Mouse (Mus musculus) heart, embryonic 13.5 days (tissue): ENCODE measurements around the gene Elk1. TPM values are rescaled to one million over a fixed set of nuclear protein-coding genes. Genes with fewer than 3 reads are reported as not detected.
A peak's percentile ranks its signal among the peaks of the same experiment; 100 is the strongest.

ENCODE experiments used
- ATAC-seq: fragments of 200-750 bp; cut with Nextera tagmentation; 2 replicates; pipeline ENCODE4 v1.8.0; 2017; ENCODE audit warnings: moderate TSS enrichment; ENCODE audit not compliant: insufficient number of reproducible peaks, low FRiP score, low TSS enrichment; ENCODE audit errors: extremely low read depth
- H3K27ac ChIP-seq: fragments of 300-500 bp; sonication (generic); replicated peaks from 2 replicates; pipeline ENCODE4 v1.5.1; 2015; ENCODE audit warnings: moderate library complexity, mild to moderate bottlenecking, inconsistent platforms
- H3K27me3 ChIP-seq: fragments of 300-500 bp; sonication (generic); replicated peaks from 2 replicates; pipeline ENCODE4 v1.6.1; 2015; ENCODE audit warnings: mild to moderate bottlenecking, inconsistent platforms
- H3K36me3 ChIP-seq: fragments of 300-500 bp; sonication (generic); 2 replicates; pipeline ENCODE4 v1.6.1; 2015; ENCODE audit warnings: mild to moderate bottlenecking, inconsistent platforms
- H3K4me1 ChIP-seq: fragments of 300-500 bp; sonication (generic); 2 replicates; pipeline ENCODE4 v1.6.1; 2015; ENCODE audit warnings: inconsistent platforms
- H3K4me2 ChIP-seq: fragments of 300-500 bp; sonication (generic); 2 replicates; pipeline ENCODE4 v1.6.1; 2015; ENCODE audit warnings: inconsistent platforms, mild to moderate bottlenecking, moderate library complexity
- H3K4me3 ChIP-seq: fragments of 300-500 bp; sonication (generic); 2 replicates; pipeline ENCODE4 v1.5.1; 2015; ENCODE audit warnings: moderate library complexity, mild to moderate bottlenecking, inconsistent platforms
- H3K9ac ChIP-seq: fragments of 300-500 bp; sonication (generic); 2 replicates; pipeline ENCODE4 v1.6.1; 2015; ENCODE audit warnings: inconsistent platforms, mild to moderate bottlenecking, moderate library complexity
- H3K9me3 ChIP-seq: fragments of 300-500 bp; sonication (generic); 2 replicates; pipeline ENCODE4 v1.6.1; 2016; ENCODE audit warnings: inconsistent platforms
- WGBS: fragments of 180-500 bp; shearing (Covaris S2); methylation state at CpG from one replicate; pipeline ENCODE4 v1.1.7; 2015; ENCODE audit warnings: mixed read lengths; 5-methylcytosine and 5-hydroxymethylcytosine counted together
- polyA plus RNA-seq: library from polyadenylated mRNA; unstranded; fragments of >200 nt; fragmentation: Nextera tagmentation; extraction: Ambion mirVana; gene quantifications from 2 replicates; pipeline ENCODE4 v1.2.1, GENCODE M21; 2015

Elk1 gene
- polyA plus RNA-seq, 1 experiment from 2014 or later = 9.9 TPM

DNA sequence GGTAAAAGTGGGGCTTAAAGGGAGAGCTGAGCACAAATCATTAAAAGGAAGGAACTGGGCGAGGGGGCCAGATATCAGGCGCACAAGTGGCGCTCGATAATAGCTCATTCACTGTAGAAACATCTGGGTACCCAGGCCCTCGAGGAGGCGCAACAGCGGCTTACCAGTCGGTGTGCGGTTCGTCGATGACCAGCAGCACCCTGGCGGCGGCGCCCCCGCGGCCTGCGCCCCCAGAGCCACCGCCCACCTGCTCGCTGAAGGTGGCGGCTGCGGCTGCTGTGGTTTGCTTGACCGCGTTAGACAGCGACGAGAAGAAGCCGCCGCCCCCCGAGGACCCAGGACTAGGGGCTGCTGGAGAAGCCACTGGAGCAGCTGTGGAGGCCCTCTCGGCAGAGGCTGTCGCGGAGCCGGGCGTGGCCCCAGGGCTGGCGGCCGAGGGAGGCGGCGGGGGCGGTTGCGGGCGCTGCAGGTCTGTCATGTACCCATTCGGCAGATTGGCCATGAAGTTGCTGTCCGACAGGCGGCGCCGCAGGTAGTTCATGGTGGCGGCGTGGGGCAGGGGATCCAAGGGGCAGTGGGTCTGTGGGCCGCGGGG, 30.1 kb downstream of the Elk1 start:
- Histone ChIP-seq H3K9me3 (no peaks in the 10 kb centered on the region), H3K36me3 (0 out of 2 replicates have a peak, but pooled peaks cover 3% of the 10 kb centered on the region), H3K9ac (peak overlapping the region; percentile 2), H3K4me3 (peak overlapping the region; percentile 45), H3K27me3 (peaks cover 25% of the 10 kb centered on the region), H3K27ac (no peak overlapping the region), H3K4me1 (0 out of 2 replicates have a peak, but pooled peaks cover 4% of the 10 kb centered on the region), H3K4me2 (peak overlapping the region; percentile 70)
- 12% methylated on average over 44 of the region's 49 CpGs for WGBS
- peak; percentile 31; the same call in 1 of the 2 replicates for ATAC-seq

DNA sequence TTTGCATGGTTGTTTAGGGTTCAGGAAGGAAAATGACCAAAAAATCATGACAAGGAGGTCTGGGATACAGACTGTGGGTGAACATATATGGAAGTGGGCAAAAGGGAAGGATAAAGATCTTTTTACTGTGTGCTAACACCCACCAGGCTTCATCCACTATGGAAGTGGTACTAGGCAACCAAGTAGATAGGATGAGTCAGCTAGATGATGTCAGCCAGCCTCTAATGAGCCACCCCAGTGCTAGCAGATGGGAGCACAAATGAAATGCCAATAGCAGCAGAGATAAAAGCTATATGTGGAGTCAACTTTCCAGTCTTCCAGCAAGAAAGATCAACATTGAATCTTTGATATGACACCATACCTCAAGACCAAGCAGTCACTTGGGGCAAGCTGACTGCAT, 35.3 kb downstream of the Elk1 start:
- H3K9ac ChIP-seq = no peak overlapping the region
- no peaks in the 10 kb centered on the region for H3K9me3 ChIP-seq
- no peak overlapping the region for H3K4me2 ChIP-seq
- ATAC-seq = no peak
- H3K27ac ChIP-seq = no peak overlapping the region
- no peaks in the 10 kb centered on the region for H3K4me1 ChIP-seq
- no peaks in the 10 kb centered on the region for H3K36me3 ChIP-seq
- peaks cover 17% of the 10 kb centered on the region for H3K27me3 ChIP-seq
- no peak overlapping the region for H3K4me3 ChIP-seq

DNA sequence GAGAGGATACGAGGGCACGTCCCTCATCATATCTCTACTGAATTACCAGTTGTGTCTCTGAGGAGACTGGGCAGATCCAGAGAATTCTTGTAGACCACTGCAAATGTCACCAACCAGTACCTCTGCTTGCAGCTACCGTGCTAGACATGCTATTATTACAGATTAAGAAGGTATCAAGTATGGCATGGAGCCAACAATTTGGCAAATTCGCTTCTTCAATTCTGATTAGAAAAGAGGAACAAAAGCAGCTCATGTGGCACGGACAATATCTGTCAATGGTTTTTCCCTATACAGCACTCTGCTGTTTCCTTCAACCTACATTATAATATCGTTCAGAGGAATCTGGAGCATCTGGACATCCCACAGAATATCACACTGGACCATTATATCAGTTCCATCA, 36.7 kb downstream of the Elk1 start:
- no peak overlapping the region for H3K9ac ChIP-seq
- no peak overlapping the region for H3K4me3 ChIP-seq
- H3K4me2 ChIP-seq = no peak overlapping the region
- H3K36me3 ChIP-seq = no peaks in the 10 kb centered on the region
- H3K4me1 ChIP-seq = no peaks in the 10 kb centered on the region
- H3K27ac ChIP-seq = no peak overlapping the region
- H3K27me3 ChIP-seq = peaks cover 4% of the 10 kb centered on the region; the same call in 1 of the 2 replicates
- ATAC-seq = no peak
- 71% methylated on average over 6 of the region's 6 CpGs for WGBS
- H3K9me3 ChIP-seq = no peaks in the 10 kb centered on the region

DNA sequence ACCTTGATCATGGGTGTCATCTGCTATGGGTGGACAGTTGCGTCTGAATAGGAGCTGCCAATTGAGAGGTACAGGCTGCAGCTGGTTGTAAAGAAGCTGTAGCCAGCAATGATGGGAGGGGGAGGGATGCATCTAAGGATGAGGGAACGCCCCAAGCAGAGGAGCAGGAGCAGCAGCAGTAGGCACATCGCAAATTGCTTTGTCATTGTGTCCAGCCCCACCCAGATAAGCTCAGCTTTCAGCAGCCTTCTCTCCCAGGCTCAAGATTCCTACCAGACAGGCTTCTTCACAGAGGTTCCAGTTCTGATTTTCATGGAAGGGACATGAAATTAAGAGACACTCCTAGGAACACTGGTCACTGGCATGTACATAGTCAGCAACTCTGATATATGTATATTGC, 40.3 kb downstream of the Elk1 start:
- Histone ChIP-seq H3K4me1 (no peaks in the 10 kb centered on the region), H3K4me3 (no peak overlapping the region), H3K36me3 (no peaks in the 10 kb centered on the region), H3K27ac (no peak overlapping the region), H3K27me3 (no peaks in the 10 kb centered on the region), H3K9ac (no peak overlapping the region), H3K9me3 (no peaks in the 10 kb centered on the region), H3K4me2 (no peak overlapping the region)
- WGBS = 25% methylated on average over 3 of the region's 3 CpGs
- no peak for ATAC-seq

Other genes with a start within 250 kb of the Elk1 start
- 34.9 and 36.1 TPM in 2 replicates for gene Usp11, start 246.7 kb downstream of the Elk1 start, polyA plus RNA-seq
- 90.5 and 108 TPM in 2 replicates for gene Araf, start 152.8 kb downstream of the Elk1 start, polyA plus RNA-seq
- 32.4 and 35.9 TPM in 2 replicates for gene Timp1, start 80.4 kb downstream of the Elk1 start, polyA plus RNA-seq
- 0.05 and 0.15 TPM in 2 replicates for gene Syn1, start 29.6 kb downstream of the Elk1 start, polyA plus RNA-seq
- 2.5 and 3.8 TPM in 2 replicates for gene Cfp, start 19.1 kb downstream of the Elk1 start, polyA plus RNA-seq
- gene Uxt, start 11.4 kb upstream of the Elk1 start, polyA plus RNA-seq = 46.6 and 56.5 TPM in 2 replicates
- 3.3 and 3.5 TPM in 2 replicates for gene Zfp182, start 111.7 kb upstream of the Elk1 start, polyA plus RNA-seq
- not detected in 2 replicates for gene Spaca5, start 117.8 kb upstream of the Elk1 start, polyA plus RNA-seq
- 0.60 and 1.2 TPM in 2 replicates for gene Zfp300, start 138.9 kb upstream of the Elk1 start, polyA plus RNA-seq
- gene Ssxa1, start 165.2 kb upstream of the Elk1 start, polyA plus RNA-seq = not detected in 2 replicates
- gene Gm21876, start 225.0 kb upstream of the Elk1 start, polyA plus RNA-seq = not detected in 2 replicates